Mouse (Mus musculus) erythroblast, embryonic 14.5 days (primary cell): ENCODE results near the gene Arhgap31.

ENCODE experiments used
- GATA1 ChIP-seq: IDR thresholded peaks from 2 replicates; pipeline ENCODE4 v1.6.1; 2012; ENCODE audit warnings: low read length, inconsistent platforms, mixed read lengths
- TAL1 ChIP-seq: IDR thresholded peaks from 3 replicates; pipeline ENCODE4 v1.6.1; 2012; ENCODE audit warnings: low read length, inconsistent platforms, mixed read lengths

DNA sequence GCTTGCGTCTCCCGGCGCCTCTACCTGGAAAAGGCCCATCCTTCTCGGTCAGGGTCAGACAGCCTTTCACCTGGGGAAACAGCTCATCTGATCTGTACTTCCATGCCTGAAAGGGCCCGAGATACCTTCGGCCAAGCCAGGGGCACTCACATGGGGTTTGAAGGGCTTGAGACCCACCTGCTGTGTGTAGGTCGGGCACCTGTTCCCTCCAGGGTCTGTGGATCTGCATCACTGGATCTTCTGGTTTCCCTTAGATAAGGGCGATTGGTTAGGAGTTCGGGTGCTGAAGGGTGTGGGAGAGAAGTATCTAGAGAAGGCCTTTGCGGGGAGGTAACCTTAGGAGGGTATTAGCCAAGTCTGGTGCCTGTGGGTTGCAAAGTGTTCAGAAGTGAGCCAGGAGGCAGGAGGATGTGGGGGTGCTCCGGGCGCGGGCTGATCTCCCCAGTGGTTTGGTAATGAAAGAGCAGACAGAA lies 29.6 kb upstream of the Arhgap31 start:
- TF ChIP-seq TAL1 (no peak), GATA1 (no peak)
